Mouse (Mus musculus) hindbrain, embryonic 10.5 days (tissue): ENCODE measurements around the gene Tssk4. TPM values are rescaled to one million over a fixed set of nuclear protein-coding genes. Genes with fewer than 3 reads are reported as not detected.
A peak's percentile ranks its signal among the peaks of the same experiment; 100 is the strongest.

Source experiments
- DNase-seq: peaks from one replicate; pipeline ENCODE4 v3.0.0-alpha.2; 2017; ENCODE audit warnings: low spot score
- H3K27ac ChIP-seq: fragments of 300-500 bp; sonication (generic); 2 replicates; pipeline ENCODE4 v1.5.1; 2016; ENCODE audit warnings: mild to moderate bottlenecking, moderate library complexity
- H3K27me3 ChIP-seq: fragments of 300-500 bp; sonication (generic); 2 replicates; pipeline ENCODE4 v1.6.1; 2016; ENCODE audit warnings: mild to moderate bottlenecking; ENCODE audit not compliant: poor library complexity, insufficient read depth, severe bottlenecking
- H3K36me3 ChIP-seq: fragments of 300-500 bp; sonication (generic); 2 replicates; pipeline ENCODE4 v1.6.1; 2016; ENCODE audit warnings: mild to moderate bottlenecking, moderate library complexity
- H3K4me1 ChIP-seq: fragments of 300-500 bp; sonication (generic); replicated peaks from 2 replicates; pipeline ENCODE4 v1.6.1; 2016; ENCODE audit warnings: mild to moderate bottlenecking
- H3K4me3 ChIP-seq: fragments of 300-500 bp; sonication (generic); 2 replicates; pipeline ENCODE4 v1.5.1; 2016; ENCODE audit warnings: mild to moderate bottlenecking, moderate library complexity
- H3K9me3 ChIP-seq: fragments of 300-500 bp; sonication (generic); 2 replicates; pipeline ENCODE4 v1.6.1; 2016; ENCODE audit warnings: mild to moderate bottlenecking, moderate library complexity
- WGBS: fragments of 180-500 bp; shearing (Covaris S2); methylation state at CpG from one replicate; pipeline ENCODE4 v1.1.7; 2016; 5-methylcytosine and 5-hydroxymethylcytosine counted together
- polyA plus RNA-seq: library from polyadenylated mRNA; unstranded; fragments of >200 nt; fragmentation: Nextera tagmentation; extraction: Ambion mirVana; gene quantifications from 2 replicates; pipeline ENCODE4 v1.2.1, GENCODE M21; 2016

Gene Tssk4
- polyA plus RNA-seq, 1 experiment from 2014 or later: 0.97 TPM

- Histone ChIP-seq H3K27ac (no peak overlapping the region), H3K9me3 (no peaks in the 10 kb centered on the region), H3K4me1 (no peaks in the 10 kb centered on the region), H3K36me3 (peaks cover 97% of the 10 kb centered on the region), H3K27me3 (no peaks in the 10 kb centered on the region), H3K4me3 (no peak overlapping the region)
- WGBS: 95% methylated on average over 27 of the region's 27 CpGs
- DNase-seq: no peak
Measured at GRCm38 (mm10) chr14:55628077-55628827, 21.7 kb upstream of the Tssk4 start.

GRCm38 (mm10) chr14:55629312-55629711 is 20.7 kb upstream of the Tssk4 start:
- Histone ChIP-seq H3K4me3 (no peak overlapping the region), H3K27ac (no peak overlapping the region), H3K4me1 (0 out of 2 replicates have a peak, but pooled peaks cover 3% of the 10 kb centered on the region), H3K36me3 (peaks cover 100% of the 10 kb centered on the region), H3K27me3 (no peaks in the 10 kb centered on the region), H3K9me3 (no peaks in the 10 kb centered on the region)
- peak; percentile 20 for DNase-seq
- WGBS: 61% methylated on average over 5 of the region's 5 CpGs

GRCm38 (mm10) chr14:55634874-55635522 is 15.0 kb upstream of the Tssk4 start:
- no peaks in the 10 kb centered on the region for H3K27me3 ChIP-seq
- H3K9me3 ChIP-seq: no peaks in the 10 kb centered on the region
- peaks cover 23% of the 10 kb centered on the region for H3K4me1 ChIP-seq
- H3K27ac ChIP-seq: peak overlapping the region; percentile 84
- peak overlapping the region; percentile 69 for H3K4me3 ChIP-seq
- peaks cover 84% of the 10 kb centered on the region for H3K36me3 ChIP-seq
- WGBS: 4% methylated on average over 23 of the region's 23 CpGs
- no peak for DNase-seq

DNA sequence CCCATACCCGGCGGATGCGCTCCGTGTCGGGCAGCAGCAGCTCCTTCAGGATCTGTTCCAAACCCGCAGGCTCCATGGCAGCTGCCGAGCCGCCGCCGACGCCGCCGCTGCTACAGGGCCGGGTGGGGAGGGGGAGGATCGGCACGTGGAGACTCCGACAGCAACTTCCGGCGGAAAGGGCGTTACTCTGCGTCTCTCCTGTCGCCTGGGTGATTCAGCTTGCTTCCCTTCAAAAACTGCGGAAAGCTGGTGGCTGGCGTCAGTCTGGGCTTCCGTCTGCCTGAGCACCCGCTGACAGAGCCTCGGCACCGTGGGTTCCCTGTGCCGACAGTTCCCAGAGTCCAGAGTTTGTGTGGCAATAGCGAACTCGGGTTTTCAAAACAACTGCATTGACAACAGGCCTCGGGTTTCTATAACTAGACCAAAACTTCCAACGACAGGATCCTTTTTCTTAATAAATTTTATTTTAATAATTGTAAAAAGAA is 14.4 kb upstream of the Tssk4 start, which contains the start of gene Ipo4:
TSS of gene Ipo4 (minus strand) at position 435 of the 485 bp plus-strand sequence.
- peak within 1 kb of the TSS; percentile 69 for H3K4me3 ChIP-seq
- DNase-seq: peak; percentile 91
- no peaks in the 10 kb centered on the region for H3K9me3 ChIP-seq
- H3K36me3 ChIP-seq: peaks cover 84% of the 10 kb centered on the region
- H3K4me1 ChIP-seq: peaks cover 23% of the 10 kb centered on the region
- WGBS: 3% methylated on average over 33 of the region's 33 CpGs
- H3K27ac ChIP-seq: peak within 1 kb of the TSS; percentile 84
- no peaks in the 10 kb centered on the region for H3K27me3 ChIP-seq

DNA sequence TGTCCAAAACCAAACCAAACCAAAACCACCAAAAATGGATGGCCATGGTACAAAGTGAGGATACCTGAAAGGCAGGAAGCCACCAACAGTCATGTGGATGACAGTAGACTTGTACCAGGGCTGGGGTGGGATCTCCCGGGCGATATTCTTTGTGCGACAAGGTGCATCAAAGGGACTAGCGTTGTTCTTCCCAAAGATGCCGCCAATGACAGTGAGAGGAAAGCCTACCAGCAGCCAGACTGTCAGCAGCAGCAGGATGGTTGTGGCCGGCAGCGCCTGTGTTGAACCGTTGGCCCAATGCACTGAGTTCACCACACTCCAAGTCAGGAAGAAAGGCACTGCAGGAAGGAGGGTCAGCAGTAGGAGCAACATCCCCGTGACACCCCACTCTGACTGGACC is 12.2 kb upstream of the Tssk4 start, which contains the start of gene Gm49378:
TSS of gene Gm49378 (minus strand) at position 101 of the 400 bp plus-strand sequence.
- Histone ChIP-seq H3K9me3 (no peaks in the 10 kb centered on the region), H3K4me3 (no peak within 1 kb of the TSS), H3K27me3 (no peaks in the 10 kb centered on the region), H3K36me3 (peaks cover 75% of the 10 kb centered on the region), H3K4me1 (peaks cover 32% of the 10 kb centered on the region), H3K27ac (no peak within 1 kb of the TSS)
- DNase-seq: no peak
- 95% methylated on average over 9 of the region's 9 CpGs for WGBS

DNA sequence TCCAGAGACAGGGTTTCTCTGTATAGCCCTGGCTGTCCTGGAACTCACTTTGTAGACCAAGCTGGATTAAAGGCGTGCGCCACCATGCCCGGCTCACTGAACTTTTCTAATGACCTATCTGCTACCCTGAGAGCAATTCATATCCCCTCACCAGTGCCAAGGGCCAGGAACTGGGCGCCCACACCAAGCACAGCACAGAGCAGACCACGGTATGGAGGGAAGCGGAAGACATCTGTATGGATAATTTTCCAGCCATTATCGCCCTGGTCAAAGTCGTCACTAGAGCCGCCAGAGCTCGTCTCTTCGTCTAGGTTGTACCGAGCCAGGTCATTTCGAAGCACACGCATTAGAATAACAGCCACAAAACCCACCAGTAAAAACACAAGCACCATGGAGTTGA is 9.2 kb upstream of the Tssk4 start:
- Histone ChIP-seq H3K4me3 (no peak overlapping the region), H3K27ac (no peak overlapping the region), H3K4me1 (peaks cover 29% of the 10 kb centered on the region), H3K36me3 (peaks cover 61% of the 10 kb centered on the region), H3K27me3 (no peaks in the 10 kb centered on the region), H3K9me3 (no peaks in the 10 kb centered on the region)
- 96% methylated on average over 14 of the region's 14 CpGs for WGBS
- no peak for DNase-seq

DNA sequence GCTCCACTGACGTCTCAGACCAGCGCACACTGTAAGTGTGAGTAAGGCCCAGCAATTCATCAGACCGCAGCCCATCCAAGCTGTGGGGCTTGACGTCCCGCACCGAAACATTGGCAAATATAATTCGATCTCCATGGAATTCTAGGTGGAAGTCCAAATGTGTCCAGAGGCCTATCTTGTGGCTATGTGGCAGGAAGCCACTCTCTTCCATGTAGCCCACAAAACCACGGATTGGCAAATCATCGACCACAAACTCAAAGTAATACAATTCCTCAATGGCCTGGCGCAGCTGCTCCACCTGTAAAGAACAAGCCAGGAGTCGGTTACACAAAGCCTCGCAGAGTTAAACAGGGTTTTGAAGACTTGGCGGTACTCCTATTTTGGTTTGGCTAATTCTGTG is 8.7 kb upstream of the Tssk4 start:
- Histone ChIP-seq H3K36me3 (peaks cover 62% of the 10 kb centered on the region), H3K27me3 (no peaks in the 10 kb centered on the region), H3K27ac (no peak overlapping the region), H3K4me3 (no peak overlapping the region), H3K4me1 (peaks cover 25% of the 10 kb centered on the region), H3K9me3 (no peaks in the 10 kb centered on the region)
- no peak for DNase-seq
- whole genome bisulfite sequencing: 96% methylated on average over 13 of the region's 13 CpGs

- DNase-seq: no peak
- Histone ChIP-seq H3K27ac (peak overlapping the region; percentile 99), H3K4me1 (peaks cover 23% of the 10 kb centered on the region), H3K9me3 (no peaks in the 10 kb centered on the region), H3K36me3 (peaks cover 61% of the 10 kb centered on the region), H3K4me3 (peak overlapping the region; percentile 87), H3K27me3 (no peaks in the 10 kb centered on the region)
- 19% methylated on average over 8 of the region's 8 CpGs for WGBS
Measured at GRCm38 (mm10) chr14:55642679-55643059, 7.3 kb upstream of the Tssk4 start.

- peak within 1 kb of the TSS; percentile 87 for H3K4me3 ChIP-seq
- under 1% methylated on average over 89 of the region's 89 CpGs for WGBS
- H3K36me3 ChIP-seq: peaks cover 55% of the 10 kb centered on the region
- peak; percentile 91 for DNase-seq
- peaks cover 23% of the 10 kb centered on the region for H3K4me1 ChIP-seq
- H3K27me3 ChIP-seq: no peaks in the 10 kb centered on the region
- H3K27ac ChIP-seq: peak within 1 kb of the TSS; percentile 99
- H3K9me3 ChIP-seq: no peaks in the 10 kb centered on the region
Measured at GRCm38 (mm10) chr14:55643060-55643907, 6.7 kb upstream of the Tssk4 start, which contains the start of gene Tm9sf1. Tm9sf1 (minus strand) TSS chr14:55643806.

DNA sequence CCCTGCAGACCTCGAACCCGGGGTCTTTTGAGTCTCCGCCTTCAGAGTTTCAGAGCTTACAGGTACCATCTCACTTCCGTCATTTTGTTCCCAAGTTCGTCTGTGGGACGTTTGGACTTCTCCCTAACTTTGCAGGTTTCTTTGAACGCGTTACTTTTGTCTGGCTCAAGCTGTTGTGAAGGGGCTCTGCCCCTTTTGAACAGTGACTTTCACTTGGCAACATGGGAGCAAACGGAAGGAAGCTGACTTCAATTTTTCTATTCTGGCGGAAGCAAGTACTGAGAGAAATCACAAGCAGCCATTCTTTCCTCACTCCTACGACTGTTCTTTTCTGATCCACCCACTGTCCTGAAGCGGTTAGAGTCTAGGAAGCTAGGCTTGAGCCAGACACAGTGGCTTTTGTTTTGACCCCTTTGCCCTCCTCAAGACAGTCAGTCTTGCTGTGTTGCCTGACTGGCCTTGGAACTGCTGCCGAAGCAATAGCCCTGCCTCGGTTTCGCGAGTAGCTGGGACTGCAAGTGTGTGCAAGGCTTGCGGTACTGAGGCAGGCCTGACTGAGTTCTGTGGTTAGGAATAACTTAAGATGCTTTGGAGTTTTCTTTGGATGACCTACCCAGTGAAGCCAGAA is 5.6 kb upstream of the Tssk4 start:
- WGBS: 32% methylated on average over 17 of the region's 17 CpGs
- no peak for DNase-seq
- Histone ChIP-seq H3K4me1 (peaks cover 23% of the 10 kb centered on the region), H3K4me3 (peak overlapping the region; percentile 87), H3K27ac (peak overlapping the region; percentile 99), H3K36me3 (peaks cover 45% of the 10 kb centered on the region), H3K27me3 (no peaks in the 10 kb centered on the region), H3K9me3 (no peaks in the 10 kb centered on the region)

GRCm38 (mm10) chr14:55651528-55651927 is 1.5 kb downstream of the Tssk4 start:
- DNase-seq: no peak
- no peak overlapping the region for H3K27ac ChIP-seq
- H3K27me3 ChIP-seq: no peaks in the 10 kb centered on the region
- H3K4me3 ChIP-seq: no peak overlapping the region
- H3K4me1 ChIP-seq: no peaks in the 10 kb centered on the region
- peaks cover 11% of the 10 kb centered on the region for H3K36me3 ChIP-seq
- no peaks in the 10 kb centered on the region for H3K9me3 ChIP-seq
- WGBS: 90% methylated on average over 7 of the region's 7 CpGs

DNA sequence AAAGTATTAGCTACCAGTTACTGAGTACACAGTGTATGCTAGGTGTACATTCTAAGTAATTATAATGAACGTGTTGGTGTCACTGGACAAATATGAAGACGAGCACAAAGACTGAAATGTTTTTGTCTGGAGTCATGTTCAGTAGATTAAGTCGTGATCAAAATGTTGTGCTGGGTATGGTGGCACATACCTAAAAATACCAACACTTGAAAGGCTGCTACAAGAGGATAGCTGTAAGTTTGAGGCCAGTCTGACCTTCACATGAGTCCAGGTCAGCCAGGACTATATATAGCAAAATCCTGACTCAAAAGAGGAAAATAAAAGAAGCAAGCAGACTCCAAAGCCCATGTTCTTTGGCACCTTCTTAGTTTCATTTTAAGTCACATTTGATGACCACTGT is 7.0 kb downstream of the Tssk4 start:
- Histone ChIP-seq H3K4me3 (no peak overlapping the region), H3K9me3 (no peaks in the 10 kb centered on the region), H3K27me3 (no peaks in the 10 kb centered on the region), H3K36me3 (peaks cover 33% of the 10 kb centered on the region), H3K4me1 (peaks cover 12% of the 10 kb centered on the region), H3K27ac (no peak overlapping the region)
- 88% methylated on average over 3 of the region's 3 CpGs for WGBS
- DNase-seq: no peak
